Mouse (Mus musculus) brain, embryonic 14.5 days (tissue): Measurements from ENCODE around the gene Wnt1.

Experiments used
- CTCF ChIP-seq: fragments of 200-500 bp; IDR thresholded peaks from 2 replicates; pipeline ENCODE4 v1.5.1; 2012; ENCODE audit warnings: inconsistent platforms, mild to moderate bottlenecking, moderate library complexity, borderline replicate concordance; ENCODE audit not compliant: insufficient read depth, insufficient read length; ENCODE audit errors: extremely low read depth
- POLR2A ChIP-seq: fragments of 200-500 bp; IDR thresholded peaks from 2 replicates; pipeline ENCODE4 v1.6.1; 2012; ENCODE audit warnings: mild to moderate bottlenecking, inconsistent platforms, borderline replicate concordance; ENCODE audit not compliant: poor library complexity, insufficient read depth, insufficient read length, severe bottlenecking; ENCODE audit errors: extremely low read depth

GRCm38 (mm10) chr15:98806809-98807770 is 17.4 kb downstream of the Wnt1 start:
- TF ChIP-seq CTCF, result no peak
- no peak for TF ChIP-seq POLR2A
